Mouse (Mus musculus) heart, embryonic 15.5 days (tissue): ENCODE data around the gene Nup153. TPM values are rescaled to one million over a fixed set of nuclear protein-coding genes. Genes with fewer than 3 reads are reported as not detected.

Experiments used
- ATAC-seq: fragments of 200-750 bp; cut with Nextera tagmentation; replicated peaks from 2 replicates; pipeline ENCODE4 v1.8.0; 2017; ENCODE audit warnings: low read depth, moderate TSS enrichment; ENCODE audit not compliant: insufficient number of reproducible peaks, insufficient read depth, low FRiP score
- H3K27ac ChIP-seq: fragments of 300-500 bp; sonication (generic); 2 replicates; pipeline ENCODE4 v1.5.1; 2015; ENCODE audit warnings: mild to moderate bottlenecking, inconsistent platforms
- H3K27me3 ChIP-seq: fragments of 300-500 bp; sonication (generic); 2 replicates; pipeline ENCODE4 v1.6.1; 2015; ENCODE audit warnings: inconsistent platforms
- H3K36me3 ChIP-seq: fragments of 300-500 bp; sonication (generic); 2 replicates; pipeline ENCODE4 v1.6.1; 2015; ENCODE audit warnings: mild to moderate bottlenecking, inconsistent platforms
- H3K4me1 ChIP-seq: fragments of 300-500 bp; sonication (generic); replicated peaks from 2 replicates; pipeline ENCODE4 v1.6.1; 2015; ENCODE audit warnings: inconsistent platforms
- H3K4me2 ChIP-seq: fragments of 300-500 bp; sonication (generic); 2 replicates; pipeline ENCODE4 v1.6.1; 2015; ENCODE audit warnings: inconsistent platforms, mild to moderate bottlenecking, moderate library complexity
- H3K4me3 ChIP-seq: fragments of 300-500 bp; sonication (generic); 2 replicates; pipeline ENCODE4 v1.5.1; 2015; ENCODE audit warnings: mild to moderate bottlenecking, inconsistent platforms
- H3K9ac ChIP-seq: fragments of 300-500 bp; sonication (generic); 2 replicates; pipeline ENCODE4 v1.6.1; 2015; ENCODE audit warnings: mild to moderate bottlenecking, inconsistent platforms
- H3K9me3 ChIP-seq: fragments of 300-500 bp; sonication (generic); replicated peaks from 2 replicates; pipeline ENCODE4 v1.6.1; 2016; ENCODE audit warnings: inconsistent platforms
- WGBS: fragments of 180-500 bp; shearing (Covaris S2); methylation state at CpG from one replicate; pipeline ENCODE4 v1.1.7; 2015; ENCODE audit warnings: mixed read lengths; 5-methylcytosine and 5-hydroxymethylcytosine counted together
- polyA plus RNA-seq: library from polyadenylated mRNA; unstranded; fragments of >200 nt; fragmentation: Nextera tagmentation; extraction: Ambion mirVana; gene quantifications from 2 replicates; pipeline ENCODE4 v1.2.1, GENCODE M21; 2015

Gene Nup153
- polyA plus RNA-seq, 1 experiment from 2014 or later = 10.3 TPM

- no peak overlapping the region for H3K27ac ChIP-seq
- peaks cover 3% of the 10 kb centered on the region; the same call in 1 of the 2 replicates for H3K4me1 ChIP-seq
- H3K4me3 ChIP-seq = no peak overlapping the region
- 34% methylated on average over 4 of the region's 4 CpGs for WGBS
- H3K36me3 ChIP-seq = no peaks in the 10 kb centered on the region
- H3K9ac ChIP-seq = no peak overlapping the region
- H3K27me3 ChIP-seq = no peaks in the 10 kb centered on the region
- H3K4me2 ChIP-seq = no peak overlapping the region
- H3K9me3 ChIP-seq = no peaks in the 10 kb centered on the region
- no peak for ATAC-seq
Measured at GRCm38 (mm10) chr13:46663461-46663964, 64.2 kb downstream of the Nup153 start.

GRCm38 (mm10) chr13:46659211-46659610 is 68.5 kb downstream of the Nup153 start:
- no peaks in the 10 kb centered on the region for H3K27me3 ChIP-seq
- no peaks in the 10 kb centered on the region for H3K36me3 ChIP-seq
- H3K9me3 ChIP-seq = no peaks in the 10 kb centered on the region
- no peak overlapping the region for H3K4me2 ChIP-seq
- no peak for ATAC-seq
- 89% methylated on average over 5 of the region's 5 CpGs for WGBS
- H3K4me3 ChIP-seq = no peak overlapping the region
- no peak overlapping the region for H3K9ac ChIP-seq
- H3K27ac ChIP-seq = no peak overlapping the region
- peaks cover 3% of the 10 kb centered on the region; the same call in 1 of the 2 replicates for H3K4me1 ChIP-seq

GRCm38 (mm10) chr13:46654566-46654965 is 73.2 kb downstream of the Nup153 start:
- Histone ChIP-seq H3K4me2 (no peak overlapping the region), H3K36me3 (peaks cover 12% of the 10 kb centered on the region; the same call in 1 of the 2 replicates), H3K27ac (no peak overlapping the region), H3K9ac (no peak overlapping the region), H3K27me3 (no peaks in the 10 kb centered on the region), H3K4me3 (no peak overlapping the region), H3K4me1 (no peaks in the 10 kb centered on the region), H3K9me3 (no peaks in the 10 kb centered on the region)
- 92% methylated on average over 5 of the region's 5 CpGs for WGBS
- no peak for ATAC-seq

GRCm38 (mm10) chr13:46653671-46654070 is 74.1 kb downstream of the Nup153 start:
- H3K27me3 ChIP-seq = no peaks in the 10 kb centered on the region
- 79% methylated on average over 4 of the region's 4 CpGs for WGBS
- H3K4me3 ChIP-seq = no peak overlapping the region
- peaks cover 19% of the 10 kb centered on the region; the same call in 1 of the 2 replicates for H3K36me3 ChIP-seq
- no peak for ATAC-seq
- H3K4me1 ChIP-seq = no peaks in the 10 kb centered on the region
- no peak overlapping the region for H3K9ac ChIP-seq
- H3K27ac ChIP-seq = no peak overlapping the region
- H3K4me2 ChIP-seq = no peak overlapping the region
- H3K9me3 ChIP-seq = no peaks in the 10 kb centered on the region

- no peaks in the 10 kb centered on the region for H3K4me1 ChIP-seq
- no peaks in the 10 kb centered on the region for H3K27me3 ChIP-seq
- ATAC-seq = no peak
- 89% methylated on average over 7 of the region's 7 CpGs for whole genome bisulfite sequencing
- no peak overlapping the region for H3K4me2 ChIP-seq
- no peak overlapping the region for H3K4me3 ChIP-seq
- peaks cover 25% of the 10 kb centered on the region; the same call in 1 of the 2 replicates for H3K36me3 ChIP-seq
- no peak overlapping the region for H3K9ac ChIP-seq
- no peak overlapping the region for H3K27ac ChIP-seq
- H3K9me3 ChIP-seq = no peaks in the 10 kb centered on the region
Measured at GRCm38 (mm10) chr13:46652671-46653070, 75.1 kb downstream of the Nup153 start.

- peaks cover 29% of the 10 kb centered on the region; the same call in 1 of the 2 replicates for H3K36me3 ChIP-seq
- WGBS = 82% methylated on average over 7 of the region's 7 CpGs
- no peak for ATAC-seq
Measured at GRCm38 (mm10) chr13:46651853-46652252, 75.9 kb downstream of the Nup153 start.

GRCm38 (mm10) chr13:46645476-46645875 is 82.3 kb downstream of the Nup153 start:
- no peak for ATAC-seq
- Histone ChIP-seq H3K9ac (no peak overlapping the region), H3K4me3 (no peak overlapping the region), H3K9me3 (peaks cover 7% of the 10 kb centered on the region; the same call in 1 of the 2 replicates), H3K4me2 (no peak overlapping the region), H3K4me1 (no peaks in the 10 kb centered on the region), H3K27ac (no peak overlapping the region), H3K27me3 (no peaks in the 10 kb centered on the region), H3K36me3 (peaks cover 41% of the 10 kb centered on the region)
- 86% methylated on average over 6 of the region's 6 CpGs for WGBS

More at GRCm38 (mm10) chr13:46651853-46652252, 75.9 kb downstream of the Nup153 start:
- H3K4me2 ChIP-seq = no peak overlapping the region
- H3K4me1 ChIP-seq = no peaks in the 10 kb centered on the region
- H3K27me3 ChIP-seq = no peaks in the 10 kb centered on the region
- H3K27ac ChIP-seq = no peak overlapping the region
- no peak overlapping the region for H3K4me3 ChIP-seq
- no peak overlapping the region for H3K9ac ChIP-seq
- H3K9me3 ChIP-seq = no peaks in the 10 kb centered on the region

- no peaks in the 10 kb centered on the region for H3K4me1 ChIP-seq
- H3K36me3 ChIP-seq = peaks cover 43% of the 10 kb centered on the region
- peaks cover 7% of the 10 kb centered on the region; the same call in 1 of the 2 replicates for H3K9me3 ChIP-seq
- 90% methylated on average over 6 of the region's 6 CpGs for WGBS
- no peak overlapping the region for H3K4me2 ChIP-seq
- H3K27ac ChIP-seq = no peak overlapping the region
- no peak overlapping the region for H3K9ac ChIP-seq
- no peak overlapping the region for H3K4me3 ChIP-seq
- no peak for ATAC-seq
- H3K27me3 ChIP-seq = no peaks in the 10 kb centered on the region
Measured at GRCm38 (mm10) chr13:46644175-46644574, 83.6 kb downstream of the Nup153 start.

- H3K9me3 ChIP-seq = peaks cover 7% of the 10 kb centered on the region; the same call in 1 of the 2 replicates
- no peak overlapping the region for H3K4me2 ChIP-seq
- H3K4me1 ChIP-seq = no peaks in the 10 kb centered on the region
- peaks cover 44% of the 10 kb centered on the region for H3K36me3 ChIP-seq
- H3K27ac ChIP-seq = no peak overlapping the region
- H3K4me3 ChIP-seq = no peak overlapping the region
- WGBS = 88% methylated on average over 4 of the region's 4 CpGs
- H3K9ac ChIP-seq = no peak overlapping the region
- no peak for ATAC-seq
- no peaks in the 10 kb centered on the region for H3K27me3 ChIP-seq
Measured at GRCm38 (mm10) chr13:46642318-46642717, 85.4 kb downstream of the Nup153 start.

- Histone ChIP-seq H3K27me3 (no peaks in the 10 kb centered on the region), H3K4me1 (no peaks in the 10 kb centered on the region), H3K27ac (no peak overlapping the region), H3K4me2 (no peak overlapping the region), H3K36me3 (peaks cover 54% of the 10 kb centered on the region), H3K4me3 (no peak overlapping the region), H3K9me3 (peaks cover 11% of the 10 kb centered on the region), H3K9ac (no peak overlapping the region)
- no peak for ATAC-seq
- WGBS = 88% methylated on average over 10 of the region's 10 CpGs
Measured at GRCm38 (mm10) chr13:46640608-46641468, 86.9 kb downstream of the Nup153 start.

- H3K27me3 ChIP-seq = no peaks in the 10 kb centered on the region
- no peak for ATAC-seq
- H3K9me3 ChIP-seq = peaks cover 5% of the 10 kb centered on the region; the same call in 1 of the 2 replicates
- H3K9ac ChIP-seq = no peak overlapping the region
- H3K4me1 ChIP-seq = no peaks in the 10 kb centered on the region
- H3K36me3 ChIP-seq = peaks cover 37% of the 10 kb centered on the region
- no peak overlapping the region for H3K4me3 ChIP-seq
- 52% methylated on average over 6 of the region's 6 CpGs for WGBS
- no peak overlapping the region for H3K27ac ChIP-seq
- no peak overlapping the region for H3K4me2 ChIP-seq
Measured at GRCm38 (mm10) chr13:46634133-46634488, 93.6 kb downstream of the Nup153 start.
